In genomic region chr17:29658249-29658648, GRCm38 (mm10) we compare ENCODE assay signal across 18 mouse cellular contexts. TPM values are rescaled to one million over a fixed set of nuclear protein-coding genes. Genes with fewer than 3 reads are reported as not detected.
A peak's percentile ranks its signal among the peaks of the same experiment; 100 is the strongest.
DNase-seq lines count a peak whose midpoint lies in the region; ATAC-seq lines count a peak whose summit lies in the region.
"Had no signal": no experiment of that assay in that cellular context is flagged by ENCODE, and none has a peak within 500 bp of the region (broad histone marks: within the 10 kb centered on the region; RNA-seq: fewer than 3 reads in every experiment).

No protein-coding gene starts in this region.

- H3K4me2 ChIP-seq in liver, embryonic 11.5 days = peak overlapping the region; percentile 50
- H3K4me2 ChIP-seq: heart, embryonic 15.5 days; kidney, embryonic 15.5 days had no signal

- peak overlapping the region; percentile 40 for H3K4me3 ChIP-seq in liver, embryonic 11.5 days (ENCODE audit: low read depth, low read length)
- H3K4me3 ChIP-seq: heart, embryonic 15.5 days; hindbrain, embryonic 10.5 days; kidney, embryonic 15.5 days had no signal

- no peaks in the 10 kb centered on the region for H3K9me3 ChIP-seq in liver, embryonic 11.5 days (ENCODE audit: control insufficient read depth, low read length)
- H3K9me3 ChIP-seq: heart, embryonic 15.5 days; kidney, embryonic 15.5 days had no signal

- no peak for ATAC-seq in cerebellum, adult (ENCODE audit: insufficient number of reproducible peaks, low FRiP score, low TSS enrichment)
- peak; percentile 86 for ATAC-seq in liver, embryonic 11.5 days (replicated peaks; ENCODE audit: low FRiP score)
- peak; percentile 73 for ATAC-seq in megakaryocyte progenitor cell, adult 5-6 weeks (replicated peaks; ENCODE audit: poor library complexity)
- ATAC-seq: activated CD4-positive, CD25-positive, alpha-beta regulatory T cell, adult 4 months; forebrain, postnatal 0 days; hindbrain, postnatal 0 days; intestine, postnatal 0 days had no signal

- peaks cover 15% of the 10 kb centered on the region for H3K4me1 ChIP-seq in liver, embryonic 11.5 days (replicated peaks; ENCODE audit: control insufficient read depth, insufficient read depth, low read length)

- peak overlapping the region; percentile 86 for H3K27ac ChIP-seq in liver, embryonic 11.5 days (ENCODE audit: low read depth, low read length)
- H3K27ac ChIP-seq: heart, embryonic 15.5 days; hindbrain, embryonic 10.5 days; hindbrain, postnatal 0 days; kidney, embryonic 15.5 days had no signal

- DNase-seq in cerebellum, adult 9-10 months = peak; percentile 17
- DNase-seq in spleen, postnatal 36 days (ENCODE audit: low spot score in 2 of 2) = peak; percentile 28 to 56
- no peak for DNase-seq in spleen, postnatal 4 days (ENCODE audit: low spot score in 2 of 2)
- DNase-seq in liver, embryonic 11.5 days (ENCODE audit: low spot score) = no peak
- no peak for DNase-seq in thymus, adult 18-20 months
- DNase-seq in urinary bladder, postnatal 25 days (ENCODE audit: low spot score) = no peak
- DNase-seq: adrenal gland, postnatal 10 days; cerebellum, adult 8-10 months; forebrain, postnatal 0 days; right cerebral cortex, postnatal 25 days had no signal

- no peaks in the 10 kb centered on the region for H3K27me3 ChIP-seq in liver, embryonic 11.5 days (replicated peaks; ENCODE audit: control insufficient read depth, insufficient read depth, low read length)
- H3K27me3 ChIP-seq: heart, embryonic 15.5 days; kidney, embryonic 15.5 days had no signal

- 38% methylated on average over 2 of the region's 2 CpGs for WGBS in liver, embryonic 11.5 days

- peaks cover 2% of the 10 kb centered on the region; the same call in 1 of the 2 replicates for H3K36me3 ChIP-seq in liver, embryonic 11.5 days (ENCODE audit: control insufficient read depth, insufficient read depth, low read length)

- H3K9ac ChIP-seq in liver, embryonic 11.5 days (ENCODE audit: low read depth, low read length) = peak overlapping the region; percentile 50
- H3K9ac ChIP-seq: forebrain, postnatal 0 days; heart, embryonic 15.5 days; kidney, embryonic 15.5 days had no signal

RNA-seq across cellular contexts. Expression of gene Cmtr1, which starts 2.1 kb away (rescaled TPM):
- polyA plus RNA-seq in liver, embryonic 11.5 days (2014; fragmentation: Nextera tagmentation; extraction: Ambion mirVana) = 126 and 130 TPM in 2 replicates
- total RNA-seq in megakaryocyte progenitor cell, adult 5-6 weeks (2015) = 16.5 and 37.1 TPM in 2 replicates
- 136 and 148 TPM in 2 replicates for total RNA-seq in megakaryocyte progenitor cell, adult 5-6 weeks (2017)

RNA-seq across cellular contexts. Expression of gene Gm28043, which starts 43.6 kb away (rescaled TPM):
- 2.0 and 2.6 TPM in 2 replicates for polyA plus RNA-seq in liver, embryonic 11.5 days (2014; fragmentation: Nextera tagmentation; extraction: Ambion mirVana)
- 0.68 and 0.94 TPM in 2 replicates for total RNA-seq in megakaryocyte progenitor cell, adult 5-6 weeks (2015)
- total RNA-seq in megakaryocyte progenitor cell, adult 5-6 weeks (2017) = 5.6 and 7.5 TPM in 2 replicates

RNA-seq across cellular contexts. Expression of gene Rnf8, which starts 43.7 kb away (rescaled TPM):
- polyA plus RNA-seq in liver, embryonic 11.5 days (2014; fragmentation: Nextera tagmentation; extraction: Ambion mirVana) = 76.9 and 77.1 TPM in 2 replicates
- 18.1 and 19.9 TPM in 2 replicates for total RNA-seq in megakaryocyte progenitor cell, adult 5-6 weeks (2015)
- 42.2 and 63.5 TPM in 2 replicates for total RNA-seq in megakaryocyte progenitor cell, adult 5-6 weeks (2017)

RNA-seq across cellular contexts. Expression of gene Ccdc167, which starts 58.6 kb away (rescaled TPM):
- 15.2 and 15.4 TPM in 2 replicates for polyA plus RNA-seq in liver, embryonic 11.5 days (2014; fragmentation: Nextera tagmentation; extraction: Ambion mirVana)
- total RNA-seq in megakaryocyte progenitor cell, adult 5-6 weeks (2015) = 19.1 and 20.1 TPM in 2 replicates
- total RNA-seq in megakaryocyte progenitor cell, adult 5-6 weeks (2017) = 6.3 and 11.3 TPM in 2 replicates

Comparison
In these comparisons a context has a peak if more than half of its experiments do, and no peak if none do; other contexts are left out.
1. DNase-seq: peak in cerebellum, adult 9-10 months (single experiment) and spleen, postnatal 36 days (2 of 2); none in spleen, postnatal 4 days (0 of 2), liver, embryonic 11.5 days (single experiment), thymus, adult 18-20 months (0 of 2) and urinary bladder, postnatal 25 days (single experiment).